Mouse (Mus musculus) intestine, postnatal 0 days (tissue): ENCODE measurements around the gene Elmod3. TPM values are rescaled to one million over a fixed set of nuclear protein-coding genes. Genes with fewer than 3 reads are reported as not detected.

Source experiments
- ATAC-seq: fragments of 200-750 bp; cut with Nextera tagmentation; 2 replicates; pipeline ENCODE4 v1.8.0; 2017; ENCODE audit warnings: mild to moderate bottlenecking, moderate TSS enrichment, moderate library complexity
- H3K27ac ChIP-seq: fragments of 300-500 bp; sonication (generic); 2 replicates; pipeline ENCODE4 v1.5.1; 2014; ENCODE audit warnings: mild to moderate bottlenecking, low read depth, low read length, moderate library complexity
- H3K27me3 ChIP-seq: fragments of 300-500 bp; sonication (generic); replicated peaks from 2 replicates; pipeline ENCODE4 v1.6.1; 2014; ENCODE audit warnings: low read length, mixed read lengths; ENCODE audit not compliant: control insufficient read depth, insufficient read depth
- H3K36me3 ChIP-seq: fragments of 300-500 bp; sonication (generic); 2 replicates; pipeline ENCODE4 v1.6.1; 2014; ENCODE audit warnings: mild to moderate bottlenecking, moderate library complexity; ENCODE audit not compliant: control insufficient read depth, insufficient read depth
- H3K4me1 ChIP-seq: fragments of 300-500 bp; sonication (generic); replicated peaks from 2 replicates; pipeline ENCODE4 v1.6.1; 2014; ENCODE audit warnings: antibody characterized with exemption, low read length, mixed read lengths; ENCODE audit not compliant: control insufficient read depth, insufficient read depth
- H3K4me2 ChIP-seq: fragments of 300-500 bp; sonication (generic); replicated peaks from 2 replicates; pipeline ENCODE4 v1.6.1; 2014; ENCODE audit warnings: low read depth, mild to moderate bottlenecking, moderate library complexity
- H3K4me3 ChIP-seq: fragments of 300-500 bp; sonication (generic); 2 replicates; pipeline ENCODE4 v1.5.1; 2014; ENCODE audit warnings: low read depth, low read length
- H3K9ac ChIP-seq: fragments of 300-500 bp; sonication (generic); 2 replicates; pipeline ENCODE4 v1.6.1; 2014; ENCODE audit warnings: mild to moderate bottlenecking, low read depth, low read length
- H3K9me3 ChIP-seq: fragments of 300-500 bp; sonication (generic); 2 replicates; pipeline ENCODE4 v1.6.1; 2016; ENCODE audit warnings: mixed run types; ENCODE audit not compliant: control insufficient read depth
- CTCF ChIP-seq: sonication (generic); IDR thresholded peaks from 2 replicates; pipeline ENCODE4 v1.5.1; 2016; ENCODE audit warnings: low read depth, mild to moderate bottlenecking, control low read depth, antibody characterized with exemption, moderate library complexity
- WGBS: fragments of 180-500 bp; shearing (Covaris S2); extraction: QIAGEN DNeasy Blood & Tissue Kit; methylation state at CpG from one replicate; pipeline ENCODE4 v1.1.7; 2014; 5-methylcytosine and 5-hydroxymethylcytosine counted together
- polyA plus RNA-seq: library from polyadenylated mRNA; unstranded; fragments of >200 nt; fragmentation: Nextera tagmentation; extraction: Ambion mirVana; gene quantifications from 2 replicates; pipeline ENCODE4 v1.2.1, GENCODE M21; 2015

The Elmod3 gene
- polyA plus RNA-seq, 1 experiment from 2014 or later = 11.7 TPM

DNA sequence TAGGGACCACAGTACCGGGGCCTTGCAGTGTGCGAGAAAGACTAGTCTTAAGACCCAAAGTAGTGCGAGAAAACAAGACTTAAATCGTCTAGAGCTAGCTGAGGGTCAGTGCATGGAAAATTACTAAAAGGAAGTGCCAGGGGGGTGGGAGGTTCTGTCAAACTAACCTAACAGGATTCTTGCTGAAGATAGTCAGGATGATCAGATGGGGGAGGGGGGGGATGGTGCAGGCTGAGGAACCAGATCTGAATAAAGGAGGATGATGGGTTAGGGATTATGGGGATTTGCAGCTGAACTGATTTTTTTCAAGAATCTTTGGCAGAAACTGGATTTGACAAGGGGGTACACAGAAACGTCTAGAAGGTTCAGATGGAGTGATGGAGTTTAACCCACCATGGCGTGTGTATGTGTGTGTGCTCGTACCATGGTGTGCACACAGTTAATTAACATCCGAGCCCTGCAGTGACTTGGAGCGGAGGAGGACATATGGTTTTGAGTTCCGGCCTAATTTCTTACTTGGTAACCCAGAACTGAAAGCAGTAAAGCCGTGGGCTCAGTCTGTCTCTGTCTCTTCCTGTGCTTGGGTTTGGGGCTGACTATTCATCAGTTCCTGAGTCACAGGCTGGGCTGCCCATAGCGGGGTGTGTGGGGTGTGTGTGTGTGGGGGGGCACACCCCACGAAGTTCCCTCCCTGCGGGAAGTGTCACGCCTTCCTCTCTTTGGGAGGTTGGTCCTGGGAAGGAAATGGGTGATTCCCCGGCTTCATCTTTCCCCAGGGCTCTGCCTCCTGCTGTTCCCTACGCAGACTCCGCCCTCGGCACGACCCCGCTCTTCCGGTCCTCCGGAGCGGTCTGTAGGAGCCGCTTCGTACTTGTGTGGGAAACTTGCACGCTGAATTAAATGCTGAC, 45.8 kb downstream of the Elmod3 start:
- WGBS = 17% methylated on average over 27 of the region's 27 CpGs
- ATAC-seq = peak; percentile 66
- H3K9me3 ChIP-seq = no peaks in the 10 kb centered on the region

DNA sequence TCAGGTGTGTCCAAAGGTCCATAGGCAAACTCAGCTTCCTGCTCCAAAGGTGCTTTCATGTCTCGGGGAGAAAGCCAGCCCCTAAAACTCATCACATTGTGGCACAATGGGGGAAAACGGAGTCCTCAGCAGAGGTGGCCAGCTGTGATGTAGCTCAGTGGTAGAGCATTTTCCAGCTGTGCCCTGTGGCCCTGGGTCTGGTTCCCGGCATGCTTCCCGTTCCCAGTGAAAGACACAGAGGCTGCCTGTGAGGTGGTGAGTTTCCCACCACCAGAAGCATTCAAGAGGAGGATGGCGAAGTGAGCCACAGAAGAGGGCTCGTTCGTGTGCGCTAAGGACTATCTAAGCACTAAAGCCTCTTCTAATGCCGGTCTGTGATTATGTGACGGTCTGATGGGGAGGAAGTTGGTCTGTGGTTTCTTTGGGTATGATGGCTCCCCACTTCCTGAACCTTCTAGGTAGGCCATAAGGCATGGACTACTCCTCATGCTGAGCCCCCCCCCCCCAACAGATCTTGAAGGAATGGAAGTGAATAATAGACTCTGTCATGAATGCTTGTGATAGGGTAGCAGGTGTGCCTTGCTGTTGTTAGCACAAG, 47.6 kb downstream of the Elmod3 start:
- TF ChIP-seq CTCF = no peak
- Histone ChIP-seq H3K4me2 (no peak overlapping the region), H3K9ac (no peak overlapping the region), H3K4me1 (peaks cover 19% of the 10 kb centered on the region), H3K4me3 (no peak overlapping the region), H3K9me3 (no peaks in the 10 kb centered on the region), H3K27me3 (no peaks in the 10 kb centered on the region), H3K36me3 (no peaks in the 10 kb centered on the region), H3K27ac (no peak overlapping the region)
- no peak for ATAC-seq
- WGBS = 81% methylated on average over 10 of the region's 10 CpGs

More for the DNA sequence above, 45.8 kb downstream of the Elmod3 start:
- H3K4me2 ChIP-seq = peak overlapping the region; percentile 59
- peaks cover 19% of the 10 kb centered on the region for H3K4me1 ChIP-seq
- no peaks in the 10 kb centered on the region; the same call in 1 of the 2 replicates for H3K36me3 ChIP-seq
- peak overlapping the region; percentile 37 for H3K4me3 ChIP-seq
- peak overlapping the region; percentile 66 for H3K27ac ChIP-seq
- H3K9ac ChIP-seq = peak overlapping the region; percentile 40; the same call in 1 of the 2 replicates
- no peaks in the 10 kb centered on the region for H3K27me3 ChIP-seq
- peak; percentile 41 for TF ChIP-seq CTCF

GRCm38 (mm10) chr6:72550025-72550424, 48.2 kb downstream of the Elmod3 start:
- no peak for TF ChIP-seq CTCF
- Histone ChIP-seq H3K9me3 (no peaks in the 10 kb centered on the region), H3K4me2 (0 out of 2 replicates have a peak overlapping the region, but pooled peaks have one; percentile 44), H3K9ac (no peak overlapping the region), H3K4me1 (peaks cover 19% of the 10 kb centered on the region), H3K4me3 (no peak overlapping the region), H3K27me3 (no peaks in the 10 kb centered on the region), H3K36me3 (no peaks in the 10 kb centered on the region), H3K27ac (no peak overlapping the region)
- ATAC-seq = no peak
- WGBS = 65% methylated on average over 6 of the region's 6 CpGs

GRCm38 (mm10) chr6:72549041-72549580, 49.1 kb downstream of the Elmod3 start:
- Histone ChIP-seq H3K4me3 (no peak overlapping the region), H3K27ac (no peak overlapping the region), H3K9ac (no peak overlapping the region), H3K27me3 (no peaks in the 10 kb centered on the region), H3K4me1 (peaks cover 19% of the 10 kb centered on the region), H3K9me3 (no peaks in the 10 kb centered on the region), H3K36me3 (no peaks in the 10 kb centered on the region), H3K4me2 (peak overlapping the region; percentile 44)
- peak; percentile 26; the same call in 1 of the 2 replicates for ATAC-seq
- WGBS = 41% methylated on average over 9 of the region's 9 CpGs
- no peak for TF ChIP-seq CTCF

DNA sequence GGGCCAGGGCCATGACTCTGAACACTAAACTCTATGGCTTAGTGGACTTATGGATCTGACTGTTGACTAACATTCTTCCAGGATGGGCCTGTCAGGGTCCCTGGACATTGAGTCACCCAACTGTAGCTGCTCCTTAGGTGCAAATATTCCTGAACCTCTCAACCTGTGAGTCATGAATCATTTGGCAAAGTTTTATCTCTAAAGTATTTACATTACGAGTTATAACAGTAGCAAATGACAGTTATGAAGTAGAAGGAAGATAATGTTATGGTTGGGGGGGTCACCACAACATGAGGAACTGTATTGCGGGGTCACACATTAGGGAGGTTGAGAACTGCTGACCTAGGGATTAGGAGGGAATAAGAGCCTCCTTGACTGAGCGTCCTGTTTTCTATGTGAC, 50.4 kb downstream of the Elmod3 start:
- H3K4me1 ChIP-seq = peaks cover 19% of the 10 kb centered on the region
- H3K36me3 ChIP-seq = no peaks in the 10 kb centered on the region
- no peak overlapping the region for H3K4me3 ChIP-seq
- H3K27me3 ChIP-seq = no peaks in the 10 kb centered on the region
- no peak overlapping the region for H3K9ac ChIP-seq
- H3K9me3 ChIP-seq = no peaks in the 10 kb centered on the region
- 52% methylated on average over 3 of the region's 3 CpGs for WGBS
- H3K4me2 ChIP-seq = no peak overlapping the region
- no peak overlapping the region for H3K27ac ChIP-seq
- ATAC-seq = no peak
- no peak for TF ChIP-seq CTCF

GRCm38 (mm10) chr6:72547121-72547520, 51.1 kb downstream of the Elmod3 start:
- 93% methylated on average over 2 of the region's 2 CpGs for WGBS
- TF ChIP-seq CTCF = peak; percentile 25; the same call in 1 of the 2 replicates
- H3K4me3 ChIP-seq = no peak overlapping the region

More at GRCm38 (mm10) chr6:72547121-72547520, 51.1 kb downstream of the Elmod3 start:
- Histone ChIP-seq H3K4me1 (peaks cover 19% of the 10 kb centered on the region), H3K9ac (no peak overlapping the region), H3K36me3 (no peaks in the 10 kb centered on the region), H3K27me3 (no peaks in the 10 kb centered on the region), H3K9me3 (no peaks in the 10 kb centered on the region), H3K27ac (no peak overlapping the region), H3K4me2 (no peak overlapping the region)
- ATAC-seq = no peak
